Mouse (Mus musculus) lung, postnatal 0 days (tissue): Measurements from ENCODE around the gene Sys1.

Experiments
- CTCF ChIP-seq: IDR thresholded peaks from 2 replicates; pipeline ENCODE4 v1.5.1; 2016; ENCODE audit warnings: antibody characterized with exemption, mild to moderate bottlenecking
- EP300 ChIP-seq: IDR thresholded peaks from 2 replicates; pipeline ENCODE4 v1.6.1; 2016; ENCODE audit warnings: antibody characterized with exemption, mild to moderate bottlenecking, control low read depth

GRCm38 (mm10) chr2:164515897-164516296 lies 59.1 kb downstream of the Sys1 start:
- no peak for TF ChIP-seq CTCF
- no peak for TF ChIP-seq EP300
